Mouse (Mus musculus): Measurements from ENCODE around the gene Mdfi. TPM values are rescaled to one million over a fixed set of nuclear protein-coding genes. Genes with fewer than 3 reads are reported as not detected.

The Mdfi gene
- polyA plus RNA-seq, 1 experiment from 2014 or later: 7.7 TPM

DNA sequence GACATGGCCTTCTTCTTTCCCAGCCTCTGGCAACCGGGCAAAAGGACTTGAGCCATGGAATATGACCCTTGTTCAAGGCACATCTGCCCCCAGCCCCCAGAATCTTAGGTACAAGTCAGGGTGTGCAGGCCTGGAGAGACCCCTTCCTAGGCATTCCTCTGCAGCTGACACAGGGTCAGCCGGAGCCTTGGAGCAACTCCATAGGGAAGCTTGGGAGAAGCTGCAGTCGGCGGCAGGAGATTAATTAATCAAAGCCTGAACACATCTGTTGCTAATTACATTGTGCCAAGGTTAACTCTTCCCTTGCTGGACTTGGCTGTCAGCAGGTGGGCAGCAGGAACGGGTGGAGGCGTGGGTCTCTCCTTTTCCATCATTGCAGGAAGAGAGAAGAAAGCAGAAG, 20.0 kb downstream of the Mdfi start:
- H3K9me3 ChIP-seq (ENCODE audit: control insufficient read depth, low read length): no peaks in the 10 kb centered on the region
- H3K4me3 ChIP-seq (replicated peaks; ENCODE audit: low read length): no peak overlapping the region
- no peak overlapping the region for H3K9ac ChIP-seq
- peaks cover 8% of the 10 kb centered on the region; the same call in 1 of the 2 replicates for H3K4me1 ChIP-seq (replicated peaks; ENCODE audit: control insufficient read depth, insufficient read depth, low read length)
- DNase-seq (ENCODE audit: low spot score): peak; percentile 54
- H3K27ac ChIP-seq: no peak overlapping the region
- H3K27me3 ChIP-seq (ENCODE audit: control insufficient read depth, insufficient read depth, low read length): no peaks in the 10 kb centered on the region
- ATAC-seq (ENCODE audit: low FRiP score): no peak
- WGBS: 18% methylated on average over 6 of the region's 6 CpGs
- H3K4me2 ChIP-seq (replicated peaks): no peak overlapping the region
- H3K36me3 ChIP-seq (replicated peaks; ENCODE audit: control insufficient read depth, insufficient read depth): no peaks in the 10 kb centered on the region

DNA sequence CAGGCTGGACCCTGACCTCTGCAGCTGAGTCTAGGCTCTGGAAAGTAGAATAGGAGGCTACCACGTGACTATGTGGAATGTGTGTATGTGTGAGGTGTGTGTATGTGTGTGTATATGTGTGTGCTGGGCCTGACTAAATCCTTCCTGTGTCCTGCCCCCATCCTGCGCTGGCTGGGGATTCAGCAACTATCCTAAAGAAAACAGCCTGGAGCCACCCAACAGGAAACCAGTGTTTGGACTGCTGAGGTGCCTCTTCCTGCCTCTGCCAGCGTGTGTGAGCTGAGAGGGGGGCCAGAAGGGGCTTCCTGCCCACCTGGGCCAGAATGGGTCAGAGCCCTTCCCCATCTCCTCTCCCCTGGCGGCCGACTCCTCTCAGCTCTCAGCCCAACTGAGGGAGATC, 20.9 kb downstream of the Mdfi start:
- DNase-seq (ENCODE audit: low spot score) (no peak), ATAC-seq (ENCODE audit: low FRiP score) (no peak)
- 74% methylated on average over 5 of the region's 5 CpGs for WGBS
- no peaks in the 10 kb centered on the region for H3K9me3 ChIP-seq (ENCODE audit: control insufficient read depth, low read length)
- no peak overlapping the region for H3K4me3 ChIP-seq (replicated peaks; ENCODE audit: low read length)
- no peak overlapping the region for H3K4me2 ChIP-seq (replicated peaks)
- no peaks in the 10 kb centered on the region for H3K36me3 ChIP-seq (replicated peaks; ENCODE audit: control insufficient read depth, insufficient read depth)
- no peak overlapping the region for H3K9ac ChIP-seq
- H3K4me1 ChIP-seq (replicated peaks; ENCODE audit: control insufficient read depth, insufficient read depth, low read length): peaks cover 8% of the 10 kb centered on the region; the same call in 1 of the 2 replicates
- no peak overlapping the region for H3K27ac ChIP-seq
- no peaks in the 10 kb centered on the region for H3K27me3 ChIP-seq (ENCODE audit: control insufficient read depth, insufficient read depth, low read length)

DNA sequence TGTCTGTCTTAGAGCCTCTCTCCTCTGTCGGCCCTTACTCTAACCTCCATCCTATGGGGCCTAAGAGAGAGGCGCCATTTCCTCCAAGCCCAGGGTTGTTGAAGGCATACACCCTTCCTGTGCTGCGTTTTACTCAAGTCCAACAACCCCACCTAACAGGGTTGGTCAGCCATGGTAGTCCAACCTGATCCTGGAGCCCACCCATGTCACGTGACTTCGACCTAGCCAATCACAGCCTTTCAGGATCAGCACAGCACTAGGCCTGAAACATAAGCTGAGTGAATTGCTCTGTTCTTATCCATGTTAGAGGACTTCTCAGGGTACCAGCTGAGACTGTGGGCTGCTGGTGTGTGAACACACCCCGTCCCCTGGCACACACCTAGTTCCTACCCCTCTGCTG, 22.3 kb downstream of the Mdfi start:
- H3K4me3 ChIP-seq (replicated peaks; ENCODE audit: low read length): no peak overlapping the region
- H3K4me1 ChIP-seq (replicated peaks; ENCODE audit: control insufficient read depth, insufficient read depth, low read length): peaks cover 8% of the 10 kb centered on the region; the same call in 1 of the 2 replicates
- H3K9ac ChIP-seq: no peak overlapping the region
- H3K9me3 ChIP-seq (ENCODE audit: control insufficient read depth, low read length): no peaks in the 10 kb centered on the region
- H3K27me3 ChIP-seq (ENCODE audit: control insufficient read depth, insufficient read depth, low read length): no peaks in the 10 kb centered on the region
- H3K4me2 ChIP-seq (replicated peaks): no peak overlapping the region
- no peak overlapping the region for H3K27ac ChIP-seq
- no peaks in the 10 kb centered on the region for H3K36me3 ChIP-seq (replicated peaks; ENCODE audit: control insufficient read depth, insufficient read depth)
- 88% methylated on average over 6 of the region's 6 CpGs for WGBS
- DNase-seq (ENCODE audit: low spot score): no peak
- ATAC-seq (ENCODE audit: low FRiP score): no peak

DNA sequence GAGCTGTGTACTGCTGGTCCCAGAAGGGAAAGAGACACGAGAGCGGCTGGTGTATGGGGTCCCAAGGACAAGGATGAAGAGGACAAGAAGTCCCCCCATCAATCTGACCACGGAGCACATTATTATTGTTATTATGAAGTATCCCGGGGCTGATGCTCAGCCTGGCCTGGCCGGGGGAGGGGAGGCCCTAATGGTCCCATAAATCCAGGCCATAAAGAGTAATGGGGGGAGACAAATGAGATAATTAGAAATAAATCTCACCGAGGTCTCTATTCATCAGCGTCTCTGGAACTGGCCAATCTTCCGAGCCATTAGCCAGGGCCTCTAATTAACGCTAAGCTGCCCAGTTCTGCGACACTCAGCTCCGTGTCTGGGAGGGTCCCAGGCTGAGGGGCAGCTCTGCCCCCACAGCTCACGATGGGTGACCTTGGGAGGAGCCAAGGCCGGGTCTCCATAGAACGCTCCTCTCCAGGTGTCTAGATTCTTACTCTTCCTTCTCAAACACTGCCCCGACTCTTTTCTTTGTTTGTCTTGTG, 23.2 kb downstream of the Mdfi start:
- ATAC-seq (ENCODE audit: low FRiP score) (no peak), DNase-seq (ENCODE audit: low spot score) (no peak)
- Histone ChIP-seq H3K4me1 (replicated peaks; ENCODE audit: control insufficient read depth, insufficient read depth, low read length) (peaks cover 8% of the 10 kb centered on the region; the same call in 1 of the 2 replicates), H3K27ac (no peak overlapping the region), H3K4me2 (replicated peaks) (no peak overlapping the region), H3K9ac (no peak overlapping the region), H3K36me3 (replicated peaks; ENCODE audit: control insufficient read depth, insufficient read depth) (no peaks in the 10 kb centered on the region), H3K4me3 (replicated peaks; ENCODE audit: low read length) (no peak overlapping the region), H3K9me3 (ENCODE audit: control insufficient read depth, low read length) (no peaks in the 10 kb centered on the region), H3K27me3 (ENCODE audit: control insufficient read depth, insufficient read depth, low read length) (no peaks in the 10 kb centered on the region)
- 54% methylated on average over 15 of the region's 15 CpGs for WGBS

DNA sequence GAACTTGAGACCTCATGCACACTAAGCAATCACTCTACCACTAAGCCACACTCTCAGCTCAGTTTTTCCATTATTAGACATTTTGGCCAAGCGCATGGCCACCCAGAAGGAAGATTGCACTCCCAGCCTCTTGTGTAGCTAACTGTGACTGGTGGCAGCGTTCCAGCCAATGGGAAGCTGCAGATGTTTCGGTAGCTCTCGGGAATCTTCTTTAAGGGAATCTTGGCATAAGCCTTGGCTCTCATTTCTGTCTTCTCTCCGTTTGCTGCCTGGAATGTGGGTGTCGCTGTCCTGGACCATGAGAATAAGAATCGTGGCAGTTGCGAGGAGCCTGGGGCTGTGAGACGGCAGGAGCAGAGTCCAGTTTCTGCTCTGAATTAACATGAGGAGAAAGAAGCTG, 28.3 kb downstream of the Mdfi start:
- WGBS: 54% methylated on average over 9 of the region's 9 CpGs
- Histone ChIP-seq H3K4me2 (replicated peaks) (no peak overlapping the region), H3K9ac (no peak overlapping the region), H3K9me3 (ENCODE audit: control insufficient read depth, low read length) (no peaks in the 10 kb centered on the region), H3K27me3 (ENCODE audit: control insufficient read depth, insufficient read depth, low read length) (no peaks in the 10 kb centered on the region), H3K4me1 (replicated peaks; ENCODE audit: control insufficient read depth, insufficient read depth, low read length) (0 out of 2 replicates have a peak, but pooled peaks cover 3% of the 10 kb centered on the region), H3K27ac (no peak overlapping the region), H3K4me3 (replicated peaks; ENCODE audit: low read length) (no peak overlapping the region), H3K36me3 (replicated peaks; ENCODE audit: control insufficient read depth, insufficient read depth) (no peaks in the 10 kb centered on the region)
- DNase-seq (ENCODE audit: low spot score) (no peak), ATAC-seq (ENCODE audit: low FRiP score) (no peak)

DNA sequence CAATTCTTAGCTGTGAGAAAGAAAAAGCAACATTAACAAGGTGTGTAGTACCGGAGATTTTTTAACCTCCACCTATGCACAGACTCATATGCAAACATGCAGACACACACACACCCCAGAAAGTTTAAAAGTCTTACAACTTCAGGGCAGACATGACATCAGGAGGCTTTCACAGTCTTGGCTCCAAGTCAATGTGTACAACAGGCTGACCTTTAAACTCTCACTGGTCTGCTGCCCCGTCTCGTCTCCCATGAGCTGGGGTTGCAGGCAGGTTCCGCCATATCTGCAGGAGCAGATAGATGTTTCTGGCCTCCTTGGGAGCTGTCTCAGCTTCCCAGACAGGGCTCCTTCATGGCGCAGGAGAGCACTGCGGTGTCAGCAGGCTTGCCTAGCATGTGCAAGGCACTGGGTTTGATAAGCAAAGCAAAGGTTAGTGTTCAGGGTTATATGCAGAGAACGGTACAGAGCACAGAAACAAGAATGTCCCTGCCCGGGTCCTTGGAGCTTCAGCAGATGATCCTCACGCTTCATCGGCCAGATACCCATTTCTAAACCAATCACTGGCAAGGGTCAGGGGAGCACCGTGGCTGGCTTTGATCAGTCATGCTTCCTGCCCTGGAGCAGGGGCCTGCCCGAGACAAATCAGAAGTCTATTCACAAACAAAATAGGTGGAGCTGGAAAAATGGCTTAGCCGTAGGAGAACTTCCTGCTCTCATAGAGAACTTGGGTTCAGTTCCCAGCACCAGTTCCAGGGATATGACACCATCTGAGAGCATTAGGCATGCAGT, 29.2 kb downstream of the Mdfi start:
- ATAC-seq (ENCODE audit: low FRiP score) (no peak), DNase-seq (ENCODE audit: low spot score) (no peak)
- no peaks in the 10 kb centered on the region for H3K9me3 ChIP-seq (ENCODE audit: control insufficient read depth, low read length)
- H3K27me3 ChIP-seq (ENCODE audit: control insufficient read depth, insufficient read depth, low read length): no peaks in the 10 kb centered on the region
- H3K9ac ChIP-seq: no peak overlapping the region
- no peak overlapping the region for H3K4me3 ChIP-seq (replicated peaks; ENCODE audit: low read length)
- no peak overlapping the region for H3K27ac ChIP-seq
- 0 out of 2 replicates have a peak, but pooled peaks cover 3% of the 10 kb centered on the region for H3K4me1 ChIP-seq (replicated peaks; ENCODE audit: control insufficient read depth, insufficient read depth, low read length)
- H3K4me2 ChIP-seq (replicated peaks): no peak overlapping the region
- H3K36me3 ChIP-seq (replicated peaks; ENCODE audit: control insufficient read depth, insufficient read depth): no peaks in the 10 kb centered on the region
- WGBS: 30% methylated on average over 13 of the region's 13 CpGs

DNA sequence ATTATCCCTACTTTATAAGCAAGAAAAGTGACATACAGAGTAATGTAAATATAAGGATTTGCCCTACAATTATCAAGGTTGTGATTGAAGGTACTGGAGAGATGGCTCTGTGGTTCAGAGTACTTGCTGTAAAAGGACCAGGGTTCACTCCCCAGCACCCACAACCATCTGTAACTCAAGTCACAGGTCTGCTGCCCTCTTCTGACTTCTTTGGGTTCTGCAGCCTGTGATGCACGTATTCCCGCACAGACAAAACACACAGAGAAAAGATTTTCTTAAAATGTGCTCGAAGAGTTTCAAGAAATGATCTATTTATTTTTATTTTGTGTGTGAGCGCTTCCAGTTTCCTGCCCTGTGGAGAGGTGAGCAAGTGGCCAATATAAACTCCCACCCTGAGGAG, 30.8 kb downstream of the Mdfi start:
- Histone ChIP-seq H3K4me1 (replicated peaks; ENCODE audit: control insufficient read depth, insufficient read depth, low read length) (0 out of 2 replicates have a peak, but pooled peaks cover 3% of the 10 kb centered on the region), H3K27ac (no peak overlapping the region), H3K36me3 (replicated peaks; ENCODE audit: control insufficient read depth, insufficient read depth) (no peaks in the 10 kb centered on the region), H3K4me2 (replicated peaks) (no peak overlapping the region), H3K9me3 (ENCODE audit: control insufficient read depth, low read length) (no peaks in the 10 kb centered on the region), H3K4me3 (replicated peaks; ENCODE audit: low read length) (no peak overlapping the region), H3K9ac (no peak overlapping the region), H3K27me3 (ENCODE audit: control insufficient read depth, insufficient read depth, low read length) (no peaks in the 10 kb centered on the region)
- ATAC-seq (ENCODE audit: low FRiP score) (no peak), DNase-seq (ENCODE audit: low spot score) (no peak)
- 91% methylated on average over 4 of the region's 4 CpGs for WGBS

DNA sequence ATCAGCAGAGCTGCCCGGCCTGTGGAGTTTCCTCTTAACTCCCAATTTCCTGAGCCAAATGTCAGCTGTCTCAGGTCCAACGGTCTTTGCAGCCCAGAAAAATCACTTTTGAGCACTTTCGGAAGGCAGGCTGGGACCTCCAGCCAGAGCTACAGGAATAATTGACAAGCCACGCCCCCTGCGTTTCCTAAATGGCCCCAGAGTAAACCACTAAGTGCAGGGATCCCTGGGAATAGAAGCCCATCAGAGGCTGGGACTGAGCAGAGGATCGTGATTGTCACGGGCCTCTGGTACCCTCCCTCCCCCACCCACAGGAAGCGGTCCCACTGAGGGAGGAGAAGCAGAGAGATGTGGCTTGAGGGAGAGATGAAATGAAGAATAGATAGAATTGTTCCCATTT, 31.7 kb downstream of the Mdfi start:
- Histone ChIP-seq H3K4me3 (replicated peaks; ENCODE audit: low read length) (no peak overlapping the region), H3K4me1 (replicated peaks; ENCODE audit: control insufficient read depth, insufficient read depth, low read length) (0 out of 2 replicates have a peak, but pooled peaks cover 3% of the 10 kb centered on the region), H3K36me3 (replicated peaks; ENCODE audit: control insufficient read depth, insufficient read depth) (no peaks in the 10 kb centered on the region), H3K9ac (no peak overlapping the region), H3K9me3 (ENCODE audit: control insufficient read depth, low read length) (no peaks in the 10 kb centered on the region), H3K27me3 (ENCODE audit: control insufficient read depth, insufficient read depth, low read length) (no peaks in the 10 kb centered on the region), H3K4me2 (replicated peaks) (no peak overlapping the region), H3K27ac (no peak overlapping the region)
- DNase-seq (ENCODE audit: low spot score): no peak
- 18% methylated on average over 8 of the region's 8 CpGs for WGBS
- no peak for ATAC-seq (ENCODE audit: low FRiP score)

DNA sequence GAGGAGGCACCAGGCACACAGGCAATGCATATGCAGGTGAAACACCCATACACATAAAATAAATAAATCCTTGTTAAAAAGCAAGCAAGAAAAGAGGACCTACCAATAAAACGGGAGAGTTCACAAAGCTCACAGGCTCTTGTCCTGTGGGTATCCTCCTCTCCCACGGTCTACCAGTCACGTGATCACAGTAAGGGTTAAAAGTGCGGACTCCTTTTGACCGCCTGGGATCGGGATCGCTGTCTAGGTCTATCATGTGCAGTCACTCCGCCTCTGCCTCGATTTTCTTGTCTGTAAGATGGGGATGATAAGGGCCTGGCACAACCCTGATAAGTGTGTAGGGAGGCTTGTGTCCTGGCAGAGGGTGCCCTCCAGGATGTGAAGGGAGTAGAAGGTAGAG, 37.1 kb downstream of the Mdfi start:
- no peak overlapping the region for H3K4me3 ChIP-seq (replicated peaks; ENCODE audit: low read length)
- WGBS: 82% methylated on average over 9 of the region's 9 CpGs

More for the DNA sequence above, 37.1 kb downstream of the Mdfi start:
- H3K9ac ChIP-seq: no peak overlapping the region
- no peak overlapping the region for H3K27ac ChIP-seq
- no peaks in the 10 kb centered on the region for H3K36me3 ChIP-seq (replicated peaks; ENCODE audit: control insufficient read depth, insufficient read depth)
- H3K27me3 ChIP-seq (ENCODE audit: control insufficient read depth, insufficient read depth, low read length): no peaks in the 10 kb centered on the region
- no peak for ATAC-seq (ENCODE audit: low FRiP score)
- DNase-seq (ENCODE audit: low spot score): no peak
- H3K4me1 ChIP-seq (replicated peaks; ENCODE audit: control insufficient read depth, insufficient read depth, low read length): peaks cover 7% of the 10 kb centered on the region
- no peaks in the 10 kb centered on the region for H3K9me3 ChIP-seq (ENCODE audit: control insufficient read depth, low read length)
- no peak overlapping the region for H3K4me2 ChIP-seq (replicated peaks)
